Mouse (Mus musculus): Measurements from ENCODE around the gene Med27. TPM values are rescaled to one million over a fixed set of nuclear protein-coding genes. Genes with fewer than 3 reads are reported as not detected.

Gene Med27
- polyA plus RNA-seq, 1 experiment from 2014 or later, result 34.4 TPM

DNA sequence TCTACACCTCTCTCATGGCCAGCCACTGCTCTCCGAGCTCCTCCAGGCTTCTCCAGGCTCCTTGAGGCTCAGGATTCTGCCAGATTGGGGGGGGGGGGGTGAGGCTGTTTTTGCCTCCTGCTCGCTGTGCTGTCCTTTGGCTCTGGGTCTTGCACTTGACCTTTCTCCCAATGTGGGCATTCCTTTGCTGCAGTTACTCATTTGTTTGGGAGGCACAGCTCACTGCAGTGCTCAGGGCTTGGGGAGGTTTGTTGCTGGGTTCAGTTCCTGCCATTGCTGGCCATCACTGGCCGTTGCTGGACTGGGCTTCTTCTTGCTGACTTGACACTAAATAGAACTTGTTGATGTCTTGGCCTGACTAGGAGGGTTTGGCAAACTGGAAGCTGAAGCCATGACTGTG lies 14.3 kb downstream of the Med27 start:
- Histone ChIP-seq H3K36me3 (peaks cover 14% of the 10 kb centered on the region), H3K9ac (no peak overlapping the region), H3K4me2 (no peak overlapping the region), H3K4me1 (peaks cover 13% of the 10 kb centered on the region), H3K9me3 (no peaks in the 10 kb centered on the region), H3K4me3 (no peak overlapping the region), H3K27me3 (replicated peaks) (no peaks in the 10 kb centered on the region), H3K27ac (replicated peaks) (no peak overlapping the region)
- 82% methylated on average over 3 of the region's 3 CpGs for WGBS
- ATAC-seq (ENCODE audit: extremely low read depth, insufficient number of reproducible peaks, low FRiP score, low TSS enrichment), result no peak

DNA sequence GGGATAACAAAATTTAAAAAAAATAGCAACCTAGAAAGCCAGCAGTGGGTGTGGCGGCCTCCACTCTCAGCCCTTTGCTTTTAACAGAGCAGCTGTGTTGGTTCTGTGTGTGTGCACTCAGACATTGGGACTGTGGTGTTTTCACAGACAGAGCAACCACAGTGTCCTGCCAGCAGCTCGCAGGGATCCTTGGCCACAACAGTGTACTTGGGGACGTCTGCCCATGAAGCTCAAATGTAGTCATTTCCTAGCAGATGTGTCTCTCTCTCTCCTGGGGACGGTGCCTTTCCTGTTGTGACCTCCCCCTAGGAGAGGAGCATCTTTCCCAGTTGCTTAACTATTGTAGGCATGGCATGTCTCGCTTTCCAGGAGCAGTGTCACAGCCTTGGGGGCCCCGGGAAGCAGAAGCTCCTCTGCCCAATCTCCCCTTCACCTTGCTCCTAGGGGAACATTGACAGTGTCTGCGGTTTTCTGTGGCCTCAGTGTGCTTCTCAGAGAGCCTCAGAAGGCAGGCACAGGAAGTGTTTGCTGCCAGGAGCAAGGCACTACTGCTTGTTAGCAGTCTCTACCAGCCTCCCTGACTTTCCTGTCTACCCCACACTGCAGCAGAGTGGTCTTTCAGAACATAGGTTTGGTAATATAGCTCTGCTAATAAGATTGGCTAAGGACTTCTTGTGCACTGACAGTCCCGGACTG lies 18.5 kb downstream of the Med27 start:
- Histone ChIP-seq H3K4me3 (no peak overlapping the region), H3K4me1 (no peaks in the 10 kb centered on the region), H3K4me2 (no peak overlapping the region), H3K27me3 (replicated peaks) (no peaks in the 10 kb centered on the region), H3K9me3 (no peaks in the 10 kb centered on the region), H3K36me3 (peaks cover 8% of the 10 kb centered on the region; the same call in 1 of the 2 replicates), H3K27ac (replicated peaks) (no peak overlapping the region), H3K9ac (no peak overlapping the region)
- ATAC-seq (ENCODE audit: extremely low read depth, insufficient number of reproducible peaks, low FRiP score, low TSS enrichment), result no peak
- WGBS, result 78% methylated on average over 8 of the region's 8 CpGs

DNA sequence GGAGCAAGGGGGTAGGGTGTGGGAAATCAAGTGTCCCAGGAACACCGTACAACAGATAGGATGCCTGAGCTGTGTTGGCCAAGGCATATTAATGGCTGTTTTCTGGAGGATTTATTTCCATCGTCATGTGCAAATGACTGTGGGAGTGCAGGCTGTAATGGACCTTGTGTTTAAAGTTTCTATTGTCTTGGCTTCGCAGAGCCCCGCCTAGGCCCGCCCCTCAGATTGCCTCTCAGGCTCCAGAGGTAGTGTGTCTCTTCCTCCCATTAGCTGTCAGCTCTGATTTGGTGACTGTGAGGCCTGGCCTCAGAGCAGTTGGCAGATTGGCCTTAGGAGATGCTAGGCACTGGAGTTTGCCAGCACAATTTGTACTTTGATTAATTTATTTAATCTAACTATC lies 22.1 kb downstream of the Med27 start:
- 79% methylated on average over 5 of the region's 5 CpGs for WGBS
- no peak overlapping the region for H3K27ac ChIP-seq (replicated peaks)
- H3K9me3 ChIP-seq, result no peaks in the 10 kb centered on the region
- H3K36me3 ChIP-seq, result peaks cover 12% of the 10 kb centered on the region; the same call in 1 of the 2 replicates
- no peak overlapping the region for H3K4me2 ChIP-seq
- ATAC-seq (ENCODE audit: extremely low read depth, insufficient number of reproducible peaks, low FRiP score, low TSS enrichment), result no peak
- no peaks in the 10 kb centered on the region for H3K4me1 ChIP-seq
- H3K4me3 ChIP-seq, result no peak overlapping the region
- H3K27me3 ChIP-seq (replicated peaks), result no peaks in the 10 kb centered on the region
- H3K9ac ChIP-seq, result no peak overlapping the region

DNA sequence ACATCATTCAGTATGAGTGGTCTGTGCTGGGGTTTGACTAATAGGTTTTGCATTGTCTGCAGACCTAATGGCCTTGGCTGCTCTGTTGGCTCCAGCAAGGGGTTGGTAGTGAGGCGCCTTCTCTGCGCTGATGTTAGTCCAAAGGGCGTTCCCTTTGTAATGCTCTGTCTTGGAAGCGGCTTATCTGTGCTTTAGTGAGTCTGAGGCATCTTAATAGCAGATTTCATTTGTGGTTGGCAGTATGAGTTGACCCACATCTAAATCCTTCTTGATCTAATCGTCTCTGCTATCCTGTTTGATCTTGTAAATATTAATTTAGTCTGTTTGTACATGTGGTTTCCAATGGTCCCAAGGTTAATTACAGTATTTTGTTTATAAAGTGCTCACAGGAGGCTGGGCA lies 25.6 kb downstream of the Med27 start:
- H3K27me3 ChIP-seq (replicated peaks), result no peaks in the 10 kb centered on the region
- H3K27ac ChIP-seq (replicated peaks), result no peak overlapping the region
- no peak overlapping the region for H3K4me3 ChIP-seq
- ATAC-seq (ENCODE audit: extremely low read depth, insufficient number of reproducible peaks, low FRiP score, low TSS enrichment), result no peak
- no peak overlapping the region for H3K9ac ChIP-seq
- no peaks in the 10 kb centered on the region for H3K4me1 ChIP-seq
- H3K9me3 ChIP-seq, result no peaks in the 10 kb centered on the region
- 84% methylated on average over 5 of the region's 5 CpGs for WGBS
- H3K4me2 ChIP-seq, result no peak overlapping the region
- H3K36me3 ChIP-seq, result 0 out of 2 replicates have a peak, but pooled peaks cover 4% of the 10 kb centered on the region

DNA sequence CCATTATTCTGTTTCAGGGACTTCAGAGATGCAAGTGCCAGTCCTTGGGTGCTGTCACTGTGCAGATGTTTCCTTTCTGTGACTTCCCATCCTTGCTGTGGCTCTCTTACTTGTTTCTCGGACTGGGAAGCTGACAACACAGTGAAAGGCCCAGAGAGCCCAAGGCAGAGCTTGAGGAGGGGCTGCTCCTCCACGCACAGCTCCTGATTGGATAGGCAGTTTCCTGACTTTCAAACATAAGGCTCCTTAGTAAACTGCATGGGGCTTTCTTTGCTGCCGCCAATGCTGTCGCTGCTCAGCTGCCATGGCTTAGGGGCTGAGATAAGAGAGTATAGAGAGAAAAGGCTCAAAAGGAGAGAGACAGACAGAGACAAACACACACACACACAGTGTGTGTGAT lies 35.1 kb downstream of the Med27 start:
- Histone ChIP-seq H3K4me1 (peaks cover 9% of the 10 kb centered on the region), H3K27me3 (replicated peaks) (no peaks in the 10 kb centered on the region), H3K4me3 (no peak overlapping the region), H3K9ac (no peak overlapping the region), H3K27ac (replicated peaks) (no peak overlapping the region), H3K9me3 (no peaks in the 10 kb centered on the region), H3K36me3 (no peaks in the 10 kb centered on the region), H3K4me2 (no peak overlapping the region)
- no peak for ATAC-seq (ENCODE audit: extremely low read depth, insufficient number of reproducible peaks, low FRiP score, low TSS enrichment)
- 18% methylated on average over 4 of the region's 4 CpGs for WGBS

DNA sequence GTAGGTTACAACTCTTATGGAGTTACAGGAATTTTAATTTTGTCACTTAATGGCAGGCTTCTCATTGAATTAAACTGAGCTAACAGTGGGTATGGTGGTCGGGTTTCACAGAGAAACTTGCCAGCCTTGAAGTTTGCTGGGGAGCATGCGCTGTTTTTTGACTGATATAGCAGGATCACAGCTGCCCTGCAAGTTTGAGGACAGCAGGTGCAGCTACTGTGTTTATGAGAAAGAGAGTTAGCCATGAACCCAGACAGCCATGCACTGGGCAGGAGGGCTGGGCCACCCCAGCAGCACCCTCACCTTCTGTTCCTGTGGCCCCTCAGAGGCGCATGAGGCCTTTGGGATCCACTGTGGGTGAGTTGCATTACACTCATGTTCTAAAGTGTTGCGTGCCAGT lies 36.0 kb downstream of the Med27 start:
- H3K4me2 ChIP-seq, result no peak overlapping the region
- H3K36me3 ChIP-seq, result no peaks in the 10 kb centered on the region
- WGBS, result 94% methylated on average over 4 of the region's 4 CpGs
- no peak overlapping the region for H3K27ac ChIP-seq (replicated peaks)
- ATAC-seq (ENCODE audit: extremely low read depth, insufficient number of reproducible peaks, low FRiP score, low TSS enrichment), result no peak
- H3K9ac ChIP-seq, result no peak overlapping the region
- H3K27me3 ChIP-seq (replicated peaks), result no peaks in the 10 kb centered on the region
- peaks cover 9% of the 10 kb centered on the region for H3K4me1 ChIP-seq
- H3K4me3 ChIP-seq, result no peak overlapping the region
- H3K9me3 ChIP-seq, result no peaks in the 10 kb centered on the region

DNA sequence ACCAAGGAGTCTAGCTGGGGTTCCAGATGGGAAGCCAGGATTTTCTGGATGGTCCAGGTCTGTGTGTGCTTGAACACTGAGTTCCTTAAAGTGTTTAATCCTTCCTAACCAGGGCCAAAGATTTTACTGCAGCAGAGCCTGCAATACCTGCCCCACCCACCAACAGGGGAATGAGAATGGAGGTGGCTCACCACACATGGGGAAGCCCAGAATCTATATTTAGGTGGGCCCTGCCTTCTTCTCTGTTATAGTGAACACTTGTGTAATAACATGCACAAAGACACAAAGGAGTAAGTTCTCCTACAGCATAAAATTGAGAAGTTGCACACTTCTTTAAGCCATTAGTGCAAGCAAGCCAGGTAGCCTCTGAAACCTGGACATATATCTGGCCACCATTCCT lies 36.5 kb downstream of the Med27 start:
- Histone ChIP-seq H3K4me1 (peaks cover 9% of the 10 kb centered on the region), H3K27me3 (replicated peaks) (no peaks in the 10 kb centered on the region), H3K4me2 (no peak overlapping the region), H3K9ac (no peak overlapping the region), H3K27ac (replicated peaks) (no peak overlapping the region), H3K4me3 (no peak overlapping the region), H3K36me3 (no peaks in the 10 kb centered on the region), H3K9me3 (no peaks in the 10 kb centered on the region)
- no peak for ATAC-seq (ENCODE audit: extremely low read depth, insufficient number of reproducible peaks, low FRiP score, low TSS enrichment)

DNA sequence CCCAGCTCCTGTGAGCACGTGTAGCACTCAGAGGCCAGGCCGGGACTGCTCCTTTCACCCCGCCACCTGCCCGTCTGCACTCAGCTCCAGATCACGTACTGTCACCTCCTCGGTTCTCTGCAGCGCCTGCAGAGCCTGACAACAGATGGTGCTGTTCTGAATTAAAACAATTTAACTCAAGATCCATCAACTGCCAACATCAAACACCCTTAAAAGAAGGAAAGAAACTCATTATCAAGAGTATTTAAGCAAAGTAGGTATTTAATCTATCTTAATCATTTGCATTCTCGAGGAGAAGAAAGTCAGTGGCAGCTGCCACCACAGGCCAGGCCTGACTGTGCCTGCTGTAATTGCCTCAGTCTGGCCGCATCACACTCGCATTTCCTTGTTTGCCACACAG lies 38.8 kb downstream of the Med27 start:
- Histone ChIP-seq H3K9ac (no peak overlapping the region), H3K4me2 (no peak overlapping the region), H3K9me3 (no peaks in the 10 kb centered on the region), H3K27ac (replicated peaks) (no peak overlapping the region), H3K4me1 (peaks cover 9% of the 10 kb centered on the region), H3K4me3 (no peak overlapping the region), H3K27me3 (replicated peaks) (no peaks in the 10 kb centered on the region), H3K36me3 (no peaks in the 10 kb centered on the region)
- WGBS, result 59% methylated on average over 10 of the region's 10 CpGs
- no peak for ATAC-seq (ENCODE audit: extremely low read depth, insufficient number of reproducible peaks, low FRiP score, low TSS enrichment)

DNA sequence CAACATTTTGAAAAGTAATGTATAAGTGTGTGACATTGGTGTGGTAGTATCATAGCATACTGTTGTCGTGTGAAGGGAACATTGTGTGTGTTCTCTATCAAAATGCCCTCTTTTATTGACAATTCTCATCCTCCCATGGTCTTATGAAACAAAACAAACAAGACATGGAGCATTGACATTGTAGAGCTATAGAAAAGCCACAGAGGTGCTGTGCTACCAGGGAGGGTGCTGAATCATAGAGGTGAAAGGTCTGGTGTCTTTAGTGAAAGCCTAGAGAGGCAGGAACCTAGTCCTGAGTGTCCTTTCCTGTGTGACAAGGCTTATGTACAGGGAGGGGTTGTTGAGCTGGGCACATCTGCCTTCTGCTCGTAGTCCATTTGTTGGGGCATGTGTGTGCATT lies 40.6 kb downstream of the Med27 start:
- peaks cover 4% of the 10 kb centered on the region; the same call in 1 of the 2 replicates for H3K4me1 ChIP-seq
- no peak overlapping the region for H3K9ac ChIP-seq
- no peak overlapping the region for H3K4me2 ChIP-seq
- H3K4me3 ChIP-seq, result no peak overlapping the region
- no peak for ATAC-seq (ENCODE audit: extremely low read depth, insufficient number of reproducible peaks, low FRiP score, low TSS enrichment)
- H3K36me3 ChIP-seq, result no peaks in the 10 kb centered on the region
- no peaks in the 10 kb centered on the region for H3K9me3 ChIP-seq
- WGBS, result 70% methylated on average over 2 of the region's 2 CpGs
- no peaks in the 10 kb centered on the region for H3K27me3 ChIP-seq (replicated peaks)
- no peak overlapping the region for H3K27ac ChIP-seq (replicated peaks)

DNA sequence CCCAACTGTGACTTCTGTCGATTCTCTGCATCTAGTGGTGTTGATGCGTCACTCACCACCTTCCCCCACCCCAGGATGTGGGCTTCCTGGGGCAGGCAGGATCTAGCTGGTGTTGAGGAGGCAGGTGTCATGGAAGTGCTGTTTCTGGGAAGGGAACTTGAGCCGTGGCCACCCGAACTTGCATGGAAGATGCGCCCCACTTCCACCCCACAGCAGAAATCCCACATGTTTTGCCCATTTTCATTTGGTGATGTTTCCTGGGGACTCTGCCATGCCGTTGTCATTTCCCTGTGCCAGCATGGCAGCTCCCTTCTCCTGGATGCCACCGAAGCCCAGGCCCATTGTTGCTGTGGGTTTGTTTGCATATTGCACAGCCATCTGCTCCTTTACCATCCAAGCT lies 42.3 kb downstream of the Med27 start:
- no peaks in the 10 kb centered on the region for H3K9me3 ChIP-seq
- H3K4me1 ChIP-seq, result peaks cover 12% of the 10 kb centered on the region
- no peak overlapping the region for H3K9ac ChIP-seq
- H3K27me3 ChIP-seq (replicated peaks), result no peaks in the 10 kb centered on the region
- no peak overlapping the region for H3K27ac ChIP-seq (replicated peaks)
- no peak overlapping the region for H3K4me2 ChIP-seq
- no peaks in the 10 kb centered on the region for H3K36me3 ChIP-seq
- H3K4me3 ChIP-seq, result no peak overlapping the region
- 73% methylated on average over 7 of the region's 7 CpGs for WGBS
- ATAC-seq (ENCODE audit: extremely low read depth, insufficient number of reproducible peaks, low FRiP score, low TSS enrichment), result no peak

DNA sequence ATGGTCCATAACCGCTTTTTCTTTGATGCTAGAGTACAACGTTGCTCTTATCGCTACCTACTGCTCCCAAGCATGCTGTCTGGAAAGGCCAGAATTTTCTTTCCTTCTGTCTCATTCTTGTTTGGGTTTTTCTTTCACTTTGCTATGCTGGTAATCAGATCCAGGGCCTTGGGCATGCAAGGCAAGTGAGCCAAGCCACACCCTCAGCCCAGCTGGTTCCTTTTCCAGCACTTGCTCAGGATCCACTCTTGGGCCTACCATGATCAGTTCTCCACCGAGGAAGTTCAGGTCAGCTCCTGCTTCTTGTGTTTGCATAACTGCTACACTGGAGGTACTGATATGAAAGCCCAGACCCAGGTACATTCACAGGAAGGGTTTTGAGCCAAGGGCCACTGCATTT lies 44.5 kb downstream of the Med27 start:
- Histone ChIP-seq H3K9ac (no peak overlapping the region), H3K27me3 (replicated peaks) (no peaks in the 10 kb centered on the region), H3K4me2 (no peak overlapping the region), H3K27ac (replicated peaks) (no peak overlapping the region), H3K4me1 (peaks cover 12% of the 10 kb centered on the region), H3K9me3 (no peaks in the 10 kb centered on the region), H3K36me3 (no peaks in the 10 kb centered on the region), H3K4me3 (no peak overlapping the region)
- 76% methylated on average over 4 of the region's 4 CpGs for WGBS
- no peak for ATAC-seq (ENCODE audit: extremely low read depth, insufficient number of reproducible peaks, low FRiP score, low TSS enrichment)

DNA sequence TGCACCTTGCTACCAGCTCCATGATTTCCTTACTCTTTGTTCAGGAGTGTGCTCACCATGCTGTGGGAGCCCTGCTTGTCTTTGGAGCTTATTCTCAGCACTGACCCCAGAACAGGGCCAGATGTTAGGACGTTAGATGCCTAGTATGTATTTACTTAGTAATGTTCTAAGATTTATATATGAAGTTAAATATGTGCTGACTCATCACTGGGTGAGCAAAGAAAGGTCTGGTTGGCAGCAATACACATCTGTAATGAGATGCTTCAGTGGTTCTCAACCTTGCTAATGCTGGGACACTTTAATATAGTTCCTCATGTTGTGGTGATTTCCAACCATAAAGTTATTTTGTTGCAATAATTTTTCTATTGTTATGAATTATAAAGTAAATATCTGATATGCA lies 45.4 kb downstream of the Med27 start:
- Histone ChIP-seq H3K27me3 (replicated peaks) (no peaks in the 10 kb centered on the region), H3K36me3 (no peaks in the 10 kb centered on the region), H3K27ac (replicated peaks) (no peak overlapping the region), H3K4me1 (peaks cover 12% of the 10 kb centered on the region), H3K4me3 (no peak overlapping the region), H3K9ac (no peak overlapping the region), H3K4me2 (no peak overlapping the region), H3K9me3 (no peaks in the 10 kb centered on the region)
- 80% methylated on average over 1 of the region's 1 CpGs for WGBS
- no peak for ATAC-seq (ENCODE audit: extremely low read depth, insufficient number of reproducible peaks, low FRiP score, low TSS enrichment)

Measured in heart, embryonic 13.5 days (tissue).